In the genomic region with DNA sequence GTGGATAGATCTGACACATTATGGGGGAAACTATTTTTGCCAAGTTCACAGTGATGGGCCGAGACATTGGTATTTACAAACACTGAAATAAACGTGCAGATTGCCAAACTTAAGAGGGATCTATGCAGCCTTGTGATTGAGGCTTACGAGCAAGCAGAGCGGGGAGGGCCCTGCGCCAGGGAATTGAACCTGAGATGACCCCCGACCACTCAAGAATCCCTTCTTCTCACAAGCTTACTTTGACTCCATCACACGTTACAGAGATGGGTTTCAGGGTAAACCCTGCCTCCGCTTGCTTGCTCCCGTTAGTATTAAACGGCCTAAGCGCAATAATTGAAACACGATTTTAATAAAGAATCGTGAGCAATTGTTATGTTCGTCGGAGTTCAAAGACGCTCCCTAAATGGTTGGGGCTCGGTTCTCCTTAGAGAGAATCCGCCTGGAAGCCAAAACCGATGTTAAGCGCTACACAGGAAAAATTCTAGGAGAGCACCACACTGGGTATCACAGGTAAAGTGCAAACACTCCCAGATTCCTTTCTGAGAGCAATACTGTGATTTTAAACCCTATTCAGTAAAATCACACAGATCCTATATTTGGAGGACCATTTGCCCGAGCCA, we compare ENCODE assay signal across 9 mouse cellular contexts. TPM values are rescaled to one million over a fixed set of nuclear protein-coding genes. Genes with fewer than 3 reads are reported as not detected.
DNase-seq lines count a peak whose midpoint lies in the region; ATAC-seq lines count a peak whose summit lies in the region.
"Had no signal": no experiment of that assay in that cellular context is flagged by ENCODE, and none has a peak within 500 bp of the region (broad histone marks: within the 10 kb centered on the region; RNA-seq: fewer than 3 reads in every experiment).

No protein-coding gene starts in this region.

- DNase-seq in heart, adult 11 months = peak; percentile 75
- DNase-seq in heart, adult 18-20 months = no peak
- no peak for DNase-seq in neural tube, embryonic 11.5 days (ENCODE audit: low spot score)
- no peak for DNase-seq in neural tube, embryonic 10.5 days (ENCODE audit: extremely low spot score, low spot score)
- no peak for DNase-seq in thymus, postnatal 36 days
- DNase-seq in frontal cortex, postnatal 10 days (ENCODE audit: low spot score in 2 of 2) = no peak
- DNase-seq: gastrocnemius, postnatal 25 days had no signal

- no peak overlapping the region for H3K9ac ChIP-seq in neural tube, embryonic 11.5 days (ENCODE audit: low read length)
- no peak overlapping the region for H3K9ac ChIP-seq in limb, embryonic 13.5 days

- no peak overlapping the region for H3K27ac ChIP-seq in neural tube, embryonic 11.5 days (ENCODE audit: low read depth, low read length)
- H3K27ac ChIP-seq in limb, embryonic 13.5 days = no peak overlapping the region

- no peak for ATAC-seq in neural tube, embryonic 11.5 days (ENCODE audit: insufficient read depth, low FRiP score, low TSS enrichment)
- no peak for ATAC-seq in limb, embryonic 13.5 days (ENCODE audit: low FRiP score, low read depth)
- ATAC-seq in activated CD4-positive, CD25-positive, alpha-beta regulatory T cell, adult 4 months = no peak

- WGBS in neural tube, embryonic 11.5 days = 1% methylated on average over 21 of the region's 21 CpGs
- WGBS in limb, embryonic 13.5 days = 1% methylated on average over 21 of the region's 21 CpGs

- no peaks in the 10 kb centered on the region for H3K9me3 ChIP-seq in neural tube, embryonic 11.5 days (ENCODE audit: control insufficient read depth, low read length)
- no peaks in the 10 kb centered on the region for H3K9me3 ChIP-seq in limb, embryonic 13.5 days

- H3K4me1 ChIP-seq in neural tube, embryonic 11.5 days (ENCODE audit: control insufficient read depth, insufficient read depth, low read length) = 0 out of 2 replicates have a peak, but pooled peaks cover 7% of the 10 kb centered on the region
- H3K4me1 ChIP-seq in limb, embryonic 13.5 days = peaks cover 8% of the 10 kb centered on the region

- H3K4me2 ChIP-seq in neural tube, embryonic 11.5 days (ENCODE audit: low read depth) = peak overlapping the region; percentile 49
- peak overlapping the region; percentile 52 for H3K4me2 ChIP-seq in limb, embryonic 13.5 days (replicated peaks)

- H3K4me3 ChIP-seq in neural tube, embryonic 11.5 days (ENCODE audit: low read depth, low read length) = peak overlapping the region; percentile 27; the same call in 1 of the 2 replicates
- H3K4me3 ChIP-seq in limb, embryonic 13.5 days = peak overlapping the region; percentile 24

- H3K27me3 ChIP-seq in neural tube, embryonic 11.5 days (ENCODE audit: control insufficient read depth, insufficient read depth, low read length) = peaks cover 71% of the 10 kb centered on the region
- peaks cover 89% of the 10 kb centered on the region for H3K27me3 ChIP-seq in limb, embryonic 13.5 days

- no peaks in the 10 kb centered on the region for H3K36me3 ChIP-seq in neural tube, embryonic 11.5 days (ENCODE audit: control insufficient read depth, insufficient read depth, low read length)
- H3K36me3 ChIP-seq in limb, embryonic 13.5 days = no peaks in the 10 kb centered on the region

RNA-seq across cellular contexts. Expression of gene Prss16, which starts 12.2 kb away (rescaled TPM):
- total RNA-seq in heart, adult 18-20 months (2021) = not detected
- polyA plus RNA-seq in neural tube, embryonic 11.5 days (2014; fragmentation: Nextera tagmentation; extraction: Ambion mirVana) = 0.21 and 0.27 TPM in 2 replicates
- polyA plus RNA-seq in limb, embryonic 13.5 days (2015; fragmentation: Nextera tagmentation; extraction: Ambion mirVana) = 0.98 and 1.1 TPM in 2 replicates
- polyA plus RNA-seq in activated CD4-positive, CD25-positive, alpha-beta regulatory T cell, adult 4 months (2017; shearing (Covaris generic)) = under 1 TPM; 0.19 to 0.48 TPM
- total RNA-seq: gastrocnemius, postnatal 25 days had no signal

RNA-seq across cellular contexts. Expression of gene Pom121l2, which starts 16.3 kb away (rescaled TPM):
- total RNA-seq in heart, adult 18-20 months (2021) = not detected
- 0.16 and 0.19 TPM in 2 replicates for polyA plus RNA-seq in neural tube, embryonic 11.5 days (2014; fragmentation: Nextera tagmentation; extraction: Ambion mirVana)
- 0.37 and 0.38 TPM in 2 replicates for polyA plus RNA-seq in limb, embryonic 13.5 days (2015; fragmentation: Nextera tagmentation; extraction: Ambion mirVana)
- not detected for polyA plus RNA-seq in activated CD4-positive, CD25-positive, alpha-beta regulatory T cell, adult 4 months (2017; shearing (Covaris generic))
- total RNA-seq: gastrocnemius, postnatal 25 days had no signal

RNA-seq across cellular contexts. Expression of gene Hist1h2ah, which starts 38.1 kb away (rescaled TPM):
- 10 to 100 TPM; 10.9 to 12.6 TPM for total RNA-seq in heart, adult 18-20 months (2021)
- polyA plus RNA-seq in neural tube, embryonic 11.5 days (2014; fragmentation: Nextera tagmentation; extraction: Ambion mirVana) = 6.6 and 16.2 TPM in 2 replicates
- polyA plus RNA-seq in limb, embryonic 13.5 days (2015; fragmentation: Nextera tagmentation; extraction: Ambion mirVana) = 8.8 and 11.8 TPM in 2 replicates
- polyA plus RNA-seq in activated CD4-positive, CD25-positive, alpha-beta regulatory T cell, adult 4 months (2017; shearing (Covaris generic)) = 100 to 1,000 TPM in 1 of 2 experiments, not detected in 1; 174 TPM

RNA-seq across cellular contexts. Expression of gene Hist1h2bk, which starts 38.4 kb away (rescaled TPM):
- 10 to 100 TPM; 15.2 to 16.5 TPM for total RNA-seq in heart, adult 18-20 months (2021)
- polyA plus RNA-seq in neural tube, embryonic 11.5 days (2014; fragmentation: Nextera tagmentation; extraction: Ambion mirVana) = 6.2 and 10.8 TPM in 2 replicates
- 14.4 and 16.2 TPM in 2 replicates for polyA plus RNA-seq in limb, embryonic 13.5 days (2015; fragmentation: Nextera tagmentation; extraction: Ambion mirVana)
- 1 to 10 TPM; 2.6 to 4.2 TPM for polyA plus RNA-seq in activated CD4-positive, CD25-positive, alpha-beta regulatory T cell, adult 4 months (2017; shearing (Covaris generic))

RNA-seq across cellular contexts. Expression of gene Hist1h4i, which starts 43.9 kb away (rescaled TPM):
- total RNA-seq in heart, adult 18-20 months (2021) = 10 to 100 TPM; 15.0 to 20.2 TPM
- 25.5 and 29.2 TPM in 2 replicates for polyA plus RNA-seq in neural tube, embryonic 11.5 days (2014; fragmentation: Nextera tagmentation; extraction: Ambion mirVana)
- 25.3 and 27.8 TPM in 2 replicates for polyA plus RNA-seq in limb, embryonic 13.5 days (2015; fragmentation: Nextera tagmentation; extraction: Ambion mirVana)
- 10 to 100 TPM in 1 of 2 experiments, 1 to 10 TPM in 1; 5.9 to 14.6 TPM for polyA plus RNA-seq in activated CD4-positive, CD25-positive, alpha-beta regulatory T cell, adult 4 months (2017; shearing (Covaris generic))
